Mouse (Mus musculus) erythroblast, embryonic 14.5 days (primary cell): ENCODE results near the gene Prickle1.

Experiments
- GATA1 ChIP-seq: IDR thresholded peaks from 2 replicates; pipeline ENCODE4 v1.6.1; 2012; ENCODE audit warnings: low read length, inconsistent platforms, mixed read lengths
- TAL1 ChIP-seq: IDR thresholded peaks from 3 replicates; pipeline ENCODE4 v1.6.1; 2012; ENCODE audit warnings: low read length, inconsistent platforms, mixed read lengths

GRCm38 (mm10) chr15:93477729-93478128 lies 118.0 kb downstream of the Prickle1 start:
- no peak for TF ChIP-seq GATA1
- TF ChIP-seq TAL1, result no peak
